Mouse (Mus musculus) left cerebral cortex, postnatal 10 days (tissue): Measurements from ENCODE around the gene Gm7075. TPM values are rescaled to one million over a fixed set of nuclear protein-coding genes. Genes with fewer than 3 reads are reported as not detected.
A peak's percentile ranks its signal among the peaks of the same experiment; 100 is the strongest.
"Not testable (repeated sequence)": the region's sequence is repeated elsewhere in the genome, so short reads cannot be mapped to it uniquely, and the experiment has no call there.

Experiments
- DNase-seq, 2 experiments: peaks; one replicate each; pipeline ENCODE4 v3.0.0; 2021 to 2022; ENCODE audit warnings: low spot score in 2 of 2, mixed read lengths in 1 of 2; ENCODE audit errors: extremely low spot score in 1 of 2
- intact Hi-C: fragments of 180-260 bp; cut with DNase I; formaldehyde crosslinking; loops from one replicate; pipeline ENCODE4 v1.15.1; 2025
- total RNA-seq, 2 experiments: library from RNA; stranded (reverse); gene quantifications; 2 replicates each; pipeline ENCODE4 v1.2.3; 2021

The Gm7075 gene
- not detected for total RNA-seq

DNA sequence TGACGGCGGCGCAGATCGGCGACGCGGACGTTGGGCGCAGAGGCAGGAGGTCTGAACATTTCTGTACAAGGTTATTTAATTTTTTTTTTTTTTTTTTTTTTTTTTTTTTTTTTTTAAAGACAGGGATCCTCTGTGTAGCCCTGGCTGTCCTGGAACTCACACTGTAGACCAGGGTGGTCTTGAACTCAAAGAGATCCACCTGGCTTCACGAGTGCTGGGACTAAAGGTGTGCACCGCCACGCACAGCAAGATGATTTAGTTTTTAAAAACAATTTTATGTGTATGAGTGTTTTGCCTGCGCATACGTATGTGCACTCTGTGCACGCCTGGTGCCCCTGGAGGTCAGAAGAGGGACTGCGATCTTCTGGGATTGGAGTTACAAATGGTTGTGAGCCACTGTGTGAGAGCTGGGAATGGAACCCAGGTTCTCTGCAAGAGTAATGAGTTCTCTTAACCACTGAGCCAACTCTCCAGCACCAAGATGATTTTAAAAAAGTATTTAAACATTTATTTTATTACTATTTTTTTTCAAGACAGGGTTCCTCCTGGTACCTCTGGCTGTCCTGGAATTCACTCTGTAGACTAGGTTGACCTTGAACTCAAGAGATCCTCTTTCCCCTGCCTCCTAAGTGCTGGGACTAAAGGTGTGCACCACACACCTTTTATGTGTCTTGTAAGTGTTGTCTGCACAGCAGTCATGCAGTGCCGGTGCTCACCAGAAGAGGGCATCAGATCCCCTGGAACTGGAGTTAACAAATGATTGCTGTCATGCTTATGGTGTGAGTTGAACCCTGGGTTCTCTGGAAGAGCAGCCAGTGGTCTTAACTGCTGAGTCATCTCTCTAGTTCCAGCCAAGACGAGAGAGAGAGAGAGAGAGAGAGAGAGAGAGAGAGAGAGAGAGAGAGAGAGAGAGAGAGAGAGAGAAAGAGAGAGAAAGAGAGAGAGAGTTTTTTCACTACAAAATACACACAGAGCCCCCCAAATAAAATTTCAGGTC, at the start of gene Gm7075:
Gene Gm7075, minus strand, starts transcription at position 51 of the 997 bp plus-strand sequence.
- peak in 1 of 2 experiments; percentile 44 for DNase-seq
- intact Hi-C loops, result loop anchor here (5.0 to 10.0 kb wide), 3 partner anchors 55 to 663 kb away; no protein-coding TSS in a partner anchor

- DNase-seq, result no peak
- intact Hi-C loops, result no loop called here
These were observed 39.3 kb upstream of the Gm7075 start for GRCm38 (mm10) chr10:63460935-63461334.

- no peak for DNase-seq
- intact Hi-C loops, result no loop called here
These were observed 35.9 kb upstream of the Gm7075 start for GRCm38 (mm10) chr10:63457292-63458128.

GRCm38 (mm10) chr10:63455110-63455878, 33.7 kb upstream of the Gm7075 start:
- no peak for DNase-seq
- intact Hi-C loops, result no loop called here

DNA sequence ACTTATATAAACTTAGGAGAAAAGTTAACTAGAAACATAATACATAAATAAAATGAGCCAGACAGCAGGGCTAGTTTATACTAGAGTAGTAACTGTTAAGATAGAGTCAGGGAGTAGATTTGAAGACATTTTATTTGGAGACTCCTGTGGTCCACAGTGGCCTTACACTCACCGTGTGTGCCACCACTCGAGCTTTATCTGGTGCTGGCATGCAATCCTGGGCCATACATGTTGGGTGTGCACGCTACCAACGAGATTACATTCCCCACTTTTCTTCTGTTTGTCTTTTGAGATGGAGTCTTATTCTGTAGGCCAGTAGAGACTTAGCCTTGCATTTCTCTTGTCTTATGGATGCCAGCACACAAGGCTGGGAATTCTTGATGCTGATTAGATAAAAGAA, 32.3 kb upstream of the Gm7075 start:
- intact Hi-C loops, result no loop called here
- no peak for DNase-seq

GRCm38 (mm10) chr10:63444602-63445387, 23.2 kb upstream of the Gm7075 start:
- DNase-seq, intact Hi-C loops: not testable (repeated sequence)

GRCm38 (mm10) chr10:63439694-63440228, 18.2 kb upstream of the Gm7075 start:
- intact Hi-C loops, result no loop called here
- no peak for DNase-seq

DNA sequence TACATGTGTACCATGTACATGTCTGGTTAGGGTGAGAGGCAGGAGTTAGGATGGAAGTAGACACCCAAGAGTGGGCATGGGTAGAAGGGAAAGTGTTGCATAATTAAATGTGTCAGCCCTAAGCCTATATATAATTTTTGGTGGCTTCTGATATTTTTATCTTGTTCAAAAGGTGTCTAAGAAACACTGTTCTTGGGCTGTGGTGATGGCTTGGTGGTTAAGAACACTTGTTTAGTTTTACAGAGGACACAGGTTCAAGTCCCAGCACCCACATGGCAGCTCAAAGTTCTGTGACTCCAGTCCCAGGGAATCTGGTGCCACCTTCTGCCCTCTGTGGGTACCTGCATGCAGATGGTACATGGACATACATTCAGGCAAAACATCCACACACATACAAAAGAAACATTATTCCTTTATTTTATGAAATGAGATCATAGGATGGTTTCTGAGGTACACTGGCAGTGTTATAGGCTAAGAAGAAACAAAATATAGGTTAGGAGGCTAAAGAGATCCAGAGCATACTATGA, 17.2 kb upstream of the Gm7075 start:
- no peak for DNase-seq
- intact Hi-C loops, result no loop called here

- DNase-seq, result no peak
- intact Hi-C loops, result no loop called here
These were observed 11.3 kb upstream of the Gm7075 start for GRCm38 (mm10) chr10:63432887-63433286.

DNA sequence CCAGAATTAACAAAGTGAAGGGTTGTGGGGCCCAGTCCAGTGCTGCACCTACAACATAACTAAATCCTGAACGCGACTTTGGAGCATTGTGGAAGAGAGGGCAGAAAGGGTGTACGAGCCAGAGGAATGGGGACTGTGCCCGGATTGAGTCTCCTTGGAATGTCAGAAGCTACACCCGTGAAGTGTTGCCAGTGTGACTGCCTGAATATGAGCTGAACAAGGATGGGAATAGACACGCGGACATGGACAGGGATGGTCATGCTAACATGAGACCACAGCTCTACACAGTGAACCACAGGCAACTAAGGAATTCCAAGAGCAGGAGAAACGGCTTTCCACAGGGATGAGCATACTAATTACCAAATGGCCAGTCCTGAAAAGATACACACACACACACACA, 10.5 kb upstream of the Gm7075 start:
- no peak for DNase-seq
- intact Hi-C loops, result no loop called here

DNA sequence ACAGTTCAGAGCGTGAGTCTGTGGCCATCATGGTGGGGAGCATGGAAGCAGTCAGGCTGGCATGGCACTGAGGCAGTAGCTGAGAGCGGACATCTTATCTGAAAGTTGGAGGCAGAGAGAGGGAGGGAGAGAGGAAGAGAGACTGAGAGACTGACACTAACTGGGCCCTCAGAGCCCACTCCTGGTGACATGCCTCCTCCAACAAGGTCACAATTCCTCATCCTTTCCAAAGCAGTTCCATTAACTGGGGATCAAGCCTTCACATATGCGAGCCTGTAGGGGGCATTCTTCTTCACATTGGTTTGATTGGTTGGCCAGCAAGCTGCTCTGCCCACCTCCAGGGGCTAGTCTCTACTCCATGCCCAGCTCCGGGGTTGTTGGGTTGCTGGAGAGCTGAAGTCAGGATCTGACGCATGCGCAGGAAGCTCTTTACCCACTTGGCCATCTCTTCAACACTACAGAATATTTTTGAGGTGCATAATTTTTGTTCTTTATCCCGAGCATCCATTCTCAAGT, 9.7 kb upstream of the Gm7075 start:
- intact Hi-C loops, result no loop called here
- DNase-seq, result no peak

DNA sequence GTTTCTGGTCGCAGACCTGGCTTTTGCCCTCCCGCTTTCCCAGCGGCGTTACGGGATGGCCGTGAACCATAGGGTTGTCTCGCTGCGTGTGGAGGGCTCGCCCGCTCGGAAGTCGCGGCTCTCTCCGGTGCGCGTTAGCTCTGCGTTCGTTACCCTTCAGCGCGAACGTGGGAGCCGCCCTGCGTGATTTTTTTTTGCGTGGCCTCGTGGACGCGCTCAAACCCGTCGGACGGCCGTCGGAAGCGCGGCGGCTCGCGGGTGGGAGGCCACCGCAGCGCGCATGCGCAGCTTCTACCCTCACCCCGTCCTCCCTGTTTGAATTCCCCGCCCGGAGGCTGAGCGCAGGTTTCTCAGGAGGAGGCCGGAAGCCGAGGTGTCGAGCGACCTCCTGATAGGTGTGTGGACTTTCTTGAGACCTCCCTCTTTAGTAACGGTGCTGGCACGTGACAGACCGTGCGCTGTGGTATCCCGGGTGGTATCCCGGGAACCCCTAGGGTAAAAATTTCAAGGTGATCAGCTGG, 8.3 kb upstream of the Gm7075 start, which contains the start of gene Ctnna3:
Gene Ctnna3, plus strand, starts transcription at position 314 of the 521 bp plus-strand sequence.
- intact Hi-C loops, result loop anchor here (10.0 kb wide), 2 partner anchors 145 to 655 kb away; no protein-coding TSS in a partner anchor
- peak; percentile 82 to 92 for DNase-seq

- intact Hi-C loops, result loop anchor here (10.0 kb wide), 2 partner anchors 145 to 655 kb away; no protein-coding TSS in a partner anchor
- DNase-seq, result peak; percentile 95 to 96
These were observed 7.8 kb upstream of the Gm7075 start for GRCm38 (mm10) chr10:63429380-63429779.

- intact Hi-C loops, result loop anchor here (10.0 kb wide), 2 partner anchors 146 to 656 kb away; no protein-coding TSS in a partner anchor
- no peak for DNase-seq
These were observed 7.4 kb upstream of the Gm7075 start for GRCm38 (mm10) chr10:63429023-63429340.

GRCm38 (mm10) chr10:63428243-63429022, 6.8 kb upstream of the Gm7075 start:
- intact Hi-C loops, result loop anchor here (10.0 kb wide), 2 partner anchors 146 to 656 kb away; no protein-coding TSS in a partner anchor
- DNase-seq, result peak in 1 of 2 experiments; percentile 43

DNA sequence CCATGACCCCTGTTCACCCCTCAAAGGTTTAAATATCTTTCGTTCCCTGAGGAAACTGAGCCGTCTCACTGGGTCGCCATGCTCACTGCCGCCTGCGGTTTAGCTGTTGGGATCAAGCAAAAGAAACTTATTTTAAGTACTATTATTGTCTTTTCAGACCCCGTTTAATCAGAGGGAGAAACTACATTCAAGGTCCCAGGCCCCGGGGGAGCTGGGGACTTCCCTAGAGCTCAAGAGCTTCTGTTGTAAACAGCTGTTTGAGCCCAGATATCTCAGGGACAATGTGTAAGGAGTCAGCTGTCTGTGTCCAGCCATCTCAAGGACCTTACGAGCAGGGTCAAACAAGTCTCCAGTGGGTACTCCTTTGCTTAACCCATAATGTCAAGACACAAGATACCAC, 5.6 kb upstream of the Gm7075 start:
- intact Hi-C loops, result loop anchor here (10.0 kb wide), 2 partner anchors 148 to 658 kb away; no protein-coding TSS in a partner anchor
- no peak for DNase-seq
